Mouse (Mus musculus) midbrain, embryonic 13.5 days (tissue): ENCODE results near the gene Aff1. TPM values are rescaled to one million over a fixed set of nuclear protein-coding genes. Genes with fewer than 3 reads are reported as not detected.

ENCODE experiments used
- ATAC-seq: fragments of 200-750 bp; cut with Nextera tagmentation; 2 replicates; pipeline ENCODE4 v1.8.0; 2017; ENCODE audit warnings: mild to moderate bottlenecking, moderate TSS enrichment, moderate library complexity
- H3K27ac ChIP-seq: fragments of 300-500 bp; sonication (generic); 2 replicates; pipeline ENCODE4 v1.5.1; 2015; ENCODE audit warnings: inconsistent platforms, mild to moderate bottlenecking, moderate library complexity
- H3K27me3 ChIP-seq: fragments of 300-500 bp; sonication (generic); 2 replicates; pipeline ENCODE4 v1.6.1; 2015; ENCODE audit warnings: mild to moderate bottlenecking, inconsistent platforms
- H3K36me3 ChIP-seq: fragments of 300-500 bp; sonication (generic); 2 replicates; pipeline ENCODE4 v1.6.1; 2015; ENCODE audit warnings: mild to moderate bottlenecking, inconsistent platforms
- H3K4me1 ChIP-seq: fragments of 300-500 bp; sonication (generic); replicated peaks from 2 replicates; pipeline ENCODE4 v1.6.1; 2015; ENCODE audit warnings: inconsistent platforms
- H3K4me2 ChIP-seq: fragments of 300-500 bp; sonication (generic); replicated peaks from 2 replicates; pipeline ENCODE4 v1.6.1; 2015; ENCODE audit warnings: moderate library complexity, mild to moderate bottlenecking, inconsistent platforms
- H3K4me3 ChIP-seq: fragments of 300-500 bp; sonication (generic); replicated peaks from 2 replicates; pipeline ENCODE4 v1.5.1; 2015; ENCODE audit warnings: mild to moderate bottlenecking, inconsistent platforms
- H3K9ac ChIP-seq: fragments of 300-500 bp; sonication (generic); replicated peaks from 2 replicates; pipeline ENCODE4 v1.6.1; 2015; ENCODE audit warnings: mild to moderate bottlenecking, inconsistent platforms
- H3K9me3 ChIP-seq: fragments of 300-500 bp; sonication (generic); 2 replicates; pipeline ENCODE4 v1.6.1; 2016; ENCODE audit warnings: mild to moderate bottlenecking, inconsistent platforms
- WGBS: fragments of 180-500 bp; shearing (Covaris S2); methylation state at CpG from one replicate; pipeline ENCODE4 v1.1.7; 2015; 5-methylcytosine and 5-hydroxymethylcytosine counted together
- polyA plus RNA-seq: library from polyadenylated mRNA; unstranded; fragments of >200 nt; fragmentation: Nextera tagmentation; extraction: Ambion mirVana; gene quantifications from 2 replicates; pipeline ENCODE4 v1.2.1, GENCODE M21; 2015

Gene Aff1
- polyA plus RNA-seq, 1 experiment from 2014 or later = 2.3 TPM

GRCm38 (mm10) chr5:103673611-103674010 lies 18.6 kb upstream of the Aff1 start:
- Histone ChIP-seq H3K36me3 (no peaks in the 10 kb centered on the region), H3K4me3 (no peak overlapping the region), H3K4me1 (no peaks in the 10 kb centered on the region), H3K27me3 (no peaks in the 10 kb centered on the region), H3K4me2 (no peak overlapping the region), H3K9me3 (no peaks in the 10 kb centered on the region), H3K9ac (no peak overlapping the region), H3K27ac (no peak overlapping the region)
- 86% methylated on average over 4 of the region's 4 CpGs for WGBS
- no peak for ATAC-seq

DNA sequence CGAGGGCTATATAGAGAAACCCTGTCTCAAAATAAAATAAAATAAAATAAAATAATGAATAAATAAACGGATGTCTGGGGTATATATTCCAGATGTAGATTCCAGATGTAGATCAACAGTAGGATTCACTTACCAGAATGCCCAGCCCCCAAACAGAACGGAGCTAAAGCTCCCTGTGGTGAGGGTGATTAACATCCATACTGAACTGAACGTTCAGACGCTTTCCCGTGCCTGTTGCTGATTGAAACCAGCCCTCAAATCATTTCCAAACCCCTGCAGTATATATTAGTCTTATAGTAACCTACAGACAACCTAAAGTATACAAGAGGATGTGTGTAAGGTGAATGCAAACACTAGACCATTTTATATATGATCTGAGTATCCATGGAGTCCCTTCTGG lies 17.7 kb upstream of the Aff1 start:
- no peak overlapping the region for H3K9ac ChIP-seq
- H3K36me3 ChIP-seq = no peaks in the 10 kb centered on the region
- no peak for ATAC-seq
- H3K9me3 ChIP-seq = no peaks in the 10 kb centered on the region
- whole genome bisulfite sequencing = 60% methylated on average over 6 of the region's 6 CpGs
- no peaks in the 10 kb centered on the region for H3K4me1 ChIP-seq
- no peaks in the 10 kb centered on the region for H3K27me3 ChIP-seq
- H3K4me2 ChIP-seq = no peak overlapping the region
- H3K27ac ChIP-seq = no peak overlapping the region
- H3K4me3 ChIP-seq = no peak overlapping the region

DNA sequence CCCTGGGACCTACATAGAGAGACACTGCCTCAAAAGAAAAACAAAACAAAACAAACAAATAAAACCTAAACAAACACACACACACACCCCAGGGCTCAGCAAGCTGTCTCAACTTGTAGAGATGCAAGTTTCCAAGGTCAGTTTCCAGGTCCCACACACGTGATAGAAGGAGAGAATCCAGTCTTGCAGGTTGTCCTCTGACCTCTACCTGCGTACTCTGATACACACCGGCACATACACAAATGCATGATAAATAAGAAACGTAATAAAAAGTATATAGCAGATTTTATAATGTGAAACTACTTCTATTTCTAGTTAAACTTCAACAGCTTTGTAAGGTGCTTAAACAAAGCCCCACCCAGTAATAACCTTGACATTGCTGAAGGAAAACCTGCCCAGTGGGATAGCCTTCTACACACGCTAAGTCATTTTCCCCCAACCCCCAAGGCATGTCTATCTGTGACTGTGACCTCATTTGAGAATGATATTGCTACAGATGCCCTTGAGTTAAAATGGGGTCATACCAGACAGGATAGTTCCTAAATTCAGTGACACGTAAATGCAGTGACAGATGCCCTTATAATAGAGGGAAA lies 15.8 kb upstream of the Aff1 start:
- Histone ChIP-seq H3K4me2 (no peak overlapping the region), H3K4me1 (no peaks in the 10 kb centered on the region), H3K4me3 (no peak overlapping the region), H3K36me3 (no peaks in the 10 kb centered on the region), H3K27ac (no peak overlapping the region), H3K27me3 (no peaks in the 10 kb centered on the region), H3K9ac (no peak overlapping the region), H3K9me3 (no peaks in the 10 kb centered on the region)
- WGBS = 92% methylated on average over 6 of the region's 6 CpGs
- no peak for ATAC-seq

DNA sequence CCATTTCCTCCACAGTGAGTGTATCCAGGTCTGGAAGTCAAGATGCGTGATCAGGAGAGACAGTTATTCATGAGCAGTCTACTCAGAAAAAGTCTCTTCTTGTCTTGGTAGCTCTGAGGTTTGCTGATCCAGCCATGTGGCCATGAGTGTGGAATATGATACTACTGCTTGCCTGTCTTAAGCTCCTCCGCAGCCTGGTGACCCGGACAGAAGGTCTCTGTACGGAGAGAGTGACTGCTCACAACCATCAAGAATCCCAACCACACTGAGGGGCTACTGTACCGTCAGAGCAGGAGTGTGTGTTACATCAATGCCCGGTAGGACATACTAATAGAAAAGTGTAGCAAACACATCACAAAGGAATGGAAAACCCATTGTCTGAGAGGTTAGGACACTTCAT lies 14.3 kb upstream of the Aff1 start:
- no peak overlapping the region for H3K9ac ChIP-seq
- no peak overlapping the region for H3K27ac ChIP-seq
- no peak overlapping the region for H3K4me3 ChIP-seq
- 90% methylated on average over 6 of the region's 6 CpGs for WGBS
- H3K4me1 ChIP-seq = no peaks in the 10 kb centered on the region
- no peaks in the 10 kb centered on the region for H3K27me3 ChIP-seq
- no peaks in the 10 kb centered on the region for H3K36me3 ChIP-seq
- H3K9me3 ChIP-seq = no peaks in the 10 kb centered on the region
- ATAC-seq = no peak
- H3K4me2 ChIP-seq = no peak overlapping the region

GRCm38 (mm10) chr5:103678974-103679373 lies 13.2 kb upstream of the Aff1 start:
- Histone ChIP-seq H3K27me3 (no peaks in the 10 kb centered on the region; the same call in 1 of the 2 replicates), H3K9me3 (no peaks in the 10 kb centered on the region), H3K27ac (no peak overlapping the region), H3K36me3 (no peaks in the 10 kb centered on the region), H3K4me1 (no peaks in the 10 kb centered on the region), H3K4me2 (no peak overlapping the region), H3K9ac (no peak overlapping the region), H3K4me3 (no peak overlapping the region)
- WGBS = 93% methylated on average over 5 of the region's 5 CpGs
- ATAC-seq = no peak

GRCm38 (mm10) chr5:103680381-103680780 lies 11.8 kb upstream of the Aff1 start:
- WGBS = 35% methylated on average over 4 of the region's 4 CpGs
- H3K27me3 ChIP-seq = peaks cover under 1% of the 10 kb centered on the region; the same call in 1 of the 2 replicates
- H3K4me1 ChIP-seq = no peaks in the 10 kb centered on the region
- H3K9me3 ChIP-seq = no peaks in the 10 kb centered on the region
- no peak overlapping the region for H3K9ac ChIP-seq
- no peak overlapping the region for H3K4me2 ChIP-seq
- H3K4me3 ChIP-seq = no peak overlapping the region
- no peak overlapping the region for H3K27ac ChIP-seq
- no peak for ATAC-seq
- H3K36me3 ChIP-seq = no peaks in the 10 kb centered on the region

GRCm38 (mm10) chr5:103681824-103682223 lies 10.3 kb upstream of the Aff1 start:
- whole genome bisulfite sequencing = 58% methylated on average over 3 of the region's 3 CpGs
- Histone ChIP-seq H3K36me3 (no peaks in the 10 kb centered on the region), H3K4me3 (no peak overlapping the region), H3K9ac (no peak overlapping the region), H3K4me1 (no peaks in the 10 kb centered on the region), H3K27me3 (peaks cover 2% of the 10 kb centered on the region; the same call in 1 of the 2 replicates), H3K4me2 (no peak overlapping the region), H3K9me3 (no peaks in the 10 kb centered on the region), H3K27ac (no peak overlapping the region)
- ATAC-seq = no peak

- no peak for ATAC-seq
- Histone ChIP-seq H3K4me1 (peaks cover 25% of the 10 kb centered on the region), H3K9ac (no peak overlapping the region), H3K36me3 (no peaks in the 10 kb centered on the region), H3K27ac (no peak overlapping the region), H3K4me2 (no peak overlapping the region), H3K9me3 (no peaks in the 10 kb centered on the region), H3K27me3 (peaks cover 35% of the 10 kb centered on the region), H3K4me3 (no peak overlapping the region)
- WGBS = 85% methylated on average over 5 of the region's 5 CpGs
These were observed 2.5 kb upstream of the Aff1 start for GRCm38 (mm10) chr5:103689645-103690044.

DNA sequence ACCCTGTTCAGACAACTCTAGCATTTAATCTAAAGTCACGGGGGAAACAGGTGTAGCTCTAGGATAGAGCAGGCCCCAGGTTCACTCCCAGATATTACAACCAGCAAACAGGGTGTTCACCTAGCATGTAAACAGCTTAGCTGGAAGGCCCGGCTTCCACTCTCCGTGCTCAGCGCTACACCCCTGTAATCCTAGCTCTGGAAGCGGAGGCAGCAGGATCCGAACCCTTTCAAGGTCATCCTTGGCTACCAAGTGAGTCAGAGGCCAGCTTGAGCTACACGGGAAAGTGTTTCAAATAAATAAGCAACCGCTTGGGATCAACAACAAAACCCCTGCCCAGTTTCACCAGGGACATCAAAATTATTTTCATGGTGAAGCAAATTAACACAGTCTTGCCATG lies 2.0 kb upstream of the Aff1 start:
- H3K27ac ChIP-seq = no peak overlapping the region
- H3K36me3 ChIP-seq = no peaks in the 10 kb centered on the region
- ATAC-seq = no peak
- 91% methylated on average over 8 of the region's 8 CpGs for WGBS
- H3K4me1 ChIP-seq = peaks cover 25% of the 10 kb centered on the region
- H3K4me3 ChIP-seq = no peak overlapping the region
- no peak overlapping the region for H3K9ac ChIP-seq
- H3K9me3 ChIP-seq = no peaks in the 10 kb centered on the region
- H3K27me3 ChIP-seq = peaks cover 39% of the 10 kb centered on the region
- no peak overlapping the region for H3K4me2 ChIP-seq

DNA sequence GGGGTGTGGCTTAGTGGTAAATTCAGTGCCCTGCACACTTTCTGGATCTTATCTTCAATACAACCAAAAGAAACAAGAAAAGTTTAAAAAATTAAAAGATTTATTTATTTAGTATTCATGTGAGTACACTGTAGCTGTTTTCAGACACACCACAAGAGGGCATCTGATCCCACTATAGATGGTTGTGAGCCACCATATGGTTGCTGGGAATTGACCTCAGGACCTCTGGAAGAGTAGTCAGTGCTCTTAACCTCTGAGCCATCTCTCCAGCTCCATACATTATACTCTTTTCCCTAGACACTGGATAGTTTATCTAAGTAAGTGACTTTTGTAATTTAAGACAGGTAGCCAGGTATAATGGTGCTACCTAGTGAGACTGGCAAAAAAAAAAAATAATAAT lies 1.0 kb upstream of the Aff1 start:
- H3K9ac ChIP-seq = no peak overlapping the region
- no peak for ATAC-seq
- no peak overlapping the region for H3K4me3 ChIP-seq
- no peaks in the 10 kb centered on the region for H3K9me3 ChIP-seq
- H3K27me3 ChIP-seq = peaks cover 36% of the 10 kb centered on the region
- H3K4me1 ChIP-seq = peaks cover 25% of the 10 kb centered on the region
- no peak overlapping the region for H3K4me2 ChIP-seq
- H3K27ac ChIP-seq = no peak overlapping the region
- H3K36me3 ChIP-seq = no peaks in the 10 kb centered on the region

DNA sequence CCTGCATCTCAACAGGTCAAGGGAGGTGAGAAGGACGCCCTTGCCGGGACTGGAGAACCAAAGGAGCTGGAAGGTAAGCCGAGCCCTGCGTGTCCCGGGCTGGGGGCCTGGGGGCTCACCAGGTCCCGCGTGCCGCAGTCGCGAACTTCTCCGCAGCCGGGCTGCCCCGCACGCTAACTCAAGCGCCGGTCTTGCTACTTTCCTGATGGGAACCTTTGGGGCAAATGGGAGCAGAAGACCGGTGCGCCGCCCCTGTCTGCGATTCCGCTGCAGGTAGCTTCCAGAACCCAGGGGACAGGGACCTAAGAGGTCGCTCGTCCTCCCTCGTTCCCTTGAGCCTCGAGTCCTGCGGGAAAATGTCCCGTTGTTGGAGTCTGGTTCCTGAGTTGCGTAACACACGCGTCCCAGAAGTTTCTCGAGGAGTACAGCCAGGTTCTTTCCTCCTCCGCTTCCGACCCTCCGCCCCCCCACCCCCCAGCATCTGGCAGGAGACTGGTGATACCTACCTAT lies 412 bp downstream of the Aff1 start:
- Histone ChIP-seq H3K4me3 (peak overlapping the region; percentile 55), H3K36me3 (no peaks in the 10 kb centered on the region), H3K27ac (no peak overlapping the region), H3K4me1 (peaks cover 28% of the 10 kb centered on the region), H3K27me3 (peaks cover 40% of the 10 kb centered on the region), H3K9ac (peak overlapping the region; percentile 61), H3K4me2 (peak overlapping the region; percentile 83), H3K9me3 (no peaks in the 10 kb centered on the region)
- WGBS = 0% methylated on average over 34 of the region's 34 CpGs
- no peak; the same call in 1 of the 2 replicates for ATAC-seq

DNA sequence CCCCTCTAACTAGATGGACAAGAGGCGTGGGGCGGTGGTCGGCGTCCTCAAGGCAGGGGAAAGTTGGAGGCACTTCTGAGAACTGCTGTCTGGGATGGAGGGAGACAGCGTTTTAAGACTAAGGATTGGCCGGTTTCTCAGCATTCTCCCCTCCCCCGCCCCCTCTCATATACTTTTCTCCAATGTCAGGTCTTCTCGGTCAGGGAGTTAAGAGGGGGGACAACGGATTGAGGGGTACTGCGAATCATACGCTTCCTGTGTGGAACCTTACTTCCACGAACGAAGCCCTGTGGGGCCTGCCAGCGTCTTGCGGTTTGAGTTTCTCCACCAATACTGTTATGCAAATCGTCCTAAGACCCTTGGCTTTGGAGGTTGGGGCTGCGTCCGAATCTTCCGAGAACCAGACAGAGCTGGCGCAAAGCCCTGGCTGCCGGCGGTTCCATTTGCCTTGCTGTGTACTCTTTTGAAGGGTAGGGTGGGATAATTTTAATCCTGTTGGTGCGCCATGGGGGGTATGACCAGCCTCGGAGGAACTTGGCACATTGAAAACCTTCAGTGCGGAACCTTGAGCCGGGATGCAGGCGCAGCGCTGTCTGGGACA lies 967 bp downstream of the Aff1 start:
- peaks cover 29% of the 10 kb centered on the region for H3K4me1 ChIP-seq
- H3K4me3 ChIP-seq = peak overlapping the region; percentile 55
- H3K36me3 ChIP-seq = no peaks in the 10 kb centered on the region
- 1% methylated on average over 28 of the region's 28 CpGs for WGBS
- no peak overlapping the region; the same call in none of the 2 replicates for H3K9ac ChIP-seq
- ATAC-seq = peak; percentile 62
- no peak overlapping the region for H3K27ac ChIP-seq
- peak overlapping the region; percentile 83 for H3K4me2 ChIP-seq
- no peaks in the 10 kb centered on the region for H3K9me3 ChIP-seq
- H3K27me3 ChIP-seq = peaks cover 40% of the 10 kb centered on the region

DNA sequence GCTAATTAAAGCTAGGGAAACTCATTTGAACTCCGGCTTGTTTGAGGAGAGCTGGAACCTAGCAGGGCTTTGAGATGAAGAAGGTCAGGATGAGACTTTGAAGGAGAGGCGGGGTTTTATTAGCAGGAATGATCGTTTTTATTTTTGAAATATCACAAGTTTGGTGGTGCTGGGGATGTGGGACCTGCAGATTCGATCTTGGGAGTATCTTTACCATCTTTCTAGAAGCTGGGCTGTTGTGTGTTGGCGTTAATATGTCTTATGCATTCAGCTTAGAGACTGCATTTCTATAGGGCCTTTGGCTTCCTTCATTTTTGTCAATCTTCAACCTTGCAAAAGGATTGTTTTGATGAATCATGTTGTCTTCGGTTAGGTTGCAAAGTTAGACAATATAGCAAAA lies 1.9 kb downstream of the Aff1 start:
- no peak for ATAC-seq

More for the DNA sequence above, 1.9 kb downstream of the Aff1 start:
- H3K36me3 ChIP-seq = no peaks in the 10 kb centered on the region
- no peaks in the 10 kb centered on the region for H3K9me3 ChIP-seq
- H3K4me2 ChIP-seq = peak overlapping the region; percentile 83; the same call in 1 of the 2 replicates
- H3K4me3 ChIP-seq = no peak overlapping the region
- peaks cover 40% of the 10 kb centered on the region for H3K27me3 ChIP-seq
- no peak overlapping the region for H3K27ac ChIP-seq
- 50% methylated on average over 6 of the region's 6 CpGs for WGBS
- H3K4me1 ChIP-seq = peaks cover 29% of the 10 kb centered on the region
- H3K9ac ChIP-seq = no peak overlapping the region
